Mouse (Mus musculus): ENCODE measurements at regions not wholly inside any gene's neighbourhood (a gene's known extent, or its start where the extent isn't known, plus 50 kb on each side); places are given as distances from the start of the nearest gene placed in this dataset.

DNA sequence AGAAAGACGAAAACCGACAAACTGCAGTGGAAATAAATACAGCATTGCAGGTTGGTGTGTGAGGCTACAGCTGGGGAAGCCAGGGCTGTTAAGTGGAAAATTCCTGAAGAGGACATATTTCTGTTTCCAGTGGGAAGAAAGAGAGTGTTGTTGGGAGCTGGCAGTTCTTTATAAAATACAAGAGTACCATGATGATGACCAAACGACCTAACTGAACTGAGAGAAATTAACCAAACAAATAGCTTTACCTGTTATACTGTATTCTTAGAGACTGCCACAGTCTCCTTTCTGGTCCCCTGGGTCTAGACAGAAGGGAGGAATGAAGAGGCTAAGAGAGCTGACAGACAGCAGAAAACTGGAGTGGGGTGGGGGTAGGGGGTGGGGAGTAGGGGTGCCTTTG, 517.9 kb downstream of the Nyap2 start:
- TF ChIP-seq KAT2A (IDR thresholded peaks at IDR 0.05; ENCODE audit: insufficient replicate concordance, low read length) (no peak), JUN (IDR thresholded peaks at IDR 0.05; ENCODE audit: insufficient read depth, low read depth, low read length) (no peak), NRF1 (IDR thresholded peaks at IDR 0.05; ENCODE audit: low read depth, low read length) (no peak), POLR2A (IDR thresholded peaks at IDR 0.05; ENCODE audit: low read depth, low read length) (no peak), CTCF (conservative IDR thresholded peaks at IDR 0.05 in 1 of 2, IDR thresholded peaks at IDR 0.05 in 1 of 2; ENCODE audit: low read depth in 2 of 2, low read length in 2 of 2) (no peak)

All from CH12.LX (cell line).